Mouse (Mus musculus): Measurements from ENCODE around the gene Myl6b. TPM values are rescaled to one million over a fixed set of nuclear protein-coding genes. Genes with fewer than 3 reads are reported as not detected.
A peak's percentile ranks its signal among the peaks of the same experiment; 100 is the strongest.

The Myl6b gene
- polyA plus RNA-seq, 1 experiment from 2014 or later = 5.0 TPM

- 50% methylated on average over 2 of the region's 2 CpGs for WGBS
- H3K36me3 ChIP-seq (ENCODE audit: control insufficient read depth, insufficient read depth, low read length) = peaks cover 40% of the 10 kb centered on the region
- H3K27me3 ChIP-seq (ENCODE audit: control insufficient read depth, insufficient read depth, low read length) = no peaks in the 10 kb centered on the region
- H3K4me1 ChIP-seq (ENCODE audit: control insufficient read depth in 2 of 2, insufficient read depth in 2 of 2, low read length in 2 of 2) = peaks cover 0 to 14% of the 10 kb centered on the region in 2 experiments; a peak in 3 of 4 replicates
- H3K4me2 ChIP-seq (ENCODE audit: low read length) = no peak overlapping the region
- H3K27ac ChIP-seq (replicated peaks in 1 of 2; ENCODE audit: control insufficient read depth in 1 of 2, insufficient read depth in 1 of 2, low read depth in 2 of 2, low read length in 2 of 2) = no peak overlapping the region
- no peak overlapping the region for H3K4me3 ChIP-seq (ENCODE audit: control insufficient read depth in 1 of 2, insufficient read depth in 1 of 2, low read depth in 1 of 2, low read length in 2 of 2)
- H3K9ac ChIP-seq (ENCODE audit: low read length) = no peak overlapping the region
- ATAC-seq (ENCODE audit: insufficient number of reproducible peaks, insufficient read depth, low FRiP score, low read depth) = no peak
- H3K9me3 ChIP-seq (ENCODE audit: control insufficient read depth, low read length) = no peaks in the 10 kb centered on the region
These were observed 44.6 kb upstream of the Myl6b start for GRCm38 (mm10) chr10:128543100-128543499.

GRCm38 (mm10) chr10:128538340-128538870, 39.9 kb upstream of the Myl6b start:
- WGBS = 83% methylated on average over 1 of the region's 1 CpGs
- Histone ChIP-seq H3K9me3 (ENCODE audit: control insufficient read depth, low read length) (no peaks in the 10 kb centered on the region), H3K4me1 (ENCODE audit: control insufficient read depth in 2 of 2, insufficient read depth in 2 of 2, low read length in 2 of 2) (peaks cover 0 to 9% of the 10 kb centered on the region in 2 experiments; a peak in 1 of 4 replicates), H3K4me2 (ENCODE audit: low read length) (no peak overlapping the region), H3K27me3 (ENCODE audit: control insufficient read depth, insufficient read depth, low read length) (no peaks in the 10 kb centered on the region), H3K9ac (ENCODE audit: low read length) (no peak overlapping the region), H3K4me3 (ENCODE audit: control insufficient read depth in 1 of 2, insufficient read depth in 1 of 2, low read depth in 1 of 2, low read length in 2 of 2) (no peak overlapping the region), H3K27ac (replicated peaks in 1 of 2; ENCODE audit: control insufficient read depth in 1 of 2, insufficient read depth in 1 of 2, low read depth in 2 of 2, low read length in 2 of 2) (no peak overlapping the region), H3K36me3 (ENCODE audit: control insufficient read depth, insufficient read depth, low read length) (peaks cover 14% of the 10 kb centered on the region)
- no peak for ATAC-seq (ENCODE audit: insufficient number of reproducible peaks, insufficient read depth, low FRiP score, low read depth)

GRCm38 (mm10) chr10:128536266-128536940, 37.9 kb upstream of the Myl6b start:
- no peaks in the 10 kb centered on the region for H3K27me3 ChIP-seq (ENCODE audit: control insufficient read depth, insufficient read depth, low read length)
- H3K9me3 ChIP-seq (ENCODE audit: control insufficient read depth, low read length) = no peaks in the 10 kb centered on the region
- 13% methylated on average over 18 of the region's 18 CpGs for WGBS
- peaks cover 0 to 4% of the 10 kb centered on the region in 2 experiments; a peak in 1 of 4 replicates for H3K4me1 ChIP-seq (ENCODE audit: control insufficient read depth in 2 of 2, insufficient read depth in 2 of 2, low read length in 2 of 2)
- H3K9ac ChIP-seq (ENCODE audit: low read length) = peak overlapping the region; percentile 54
- H3K36me3 ChIP-seq (ENCODE audit: control insufficient read depth, insufficient read depth, low read length) = no peaks in the 10 kb centered on the region
- H3K27ac ChIP-seq (replicated peaks in 1 of 2; ENCODE audit: control insufficient read depth in 1 of 2, insufficient read depth in 1 of 2, low read depth in 2 of 2, low read length in 2 of 2) = peak overlapping the region in 1 of 2 experiments; percentile 15; a peak in 1 of 4 replicates
- peak overlapping the region; percentile 54 for H3K4me2 ChIP-seq (ENCODE audit: low read length)
- peak overlapping the region in 1 of 2 experiments; percentile 8; a peak in 2 of 4 replicates for H3K4me3 ChIP-seq (ENCODE audit: control insufficient read depth in 1 of 2, insufficient read depth in 1 of 2, low read depth in 1 of 2, low read length in 2 of 2)
- peak; percentile 83 for ATAC-seq (ENCODE audit: insufficient number of reproducible peaks, insufficient read depth, low FRiP score, low read depth)

- H3K9me3 ChIP-seq (ENCODE audit: control insufficient read depth, low read length) = no peaks in the 10 kb centered on the region
- 77% methylated on average over 4 of the region's 4 CpGs for WGBS
- H3K36me3 ChIP-seq (ENCODE audit: control insufficient read depth, insufficient read depth, low read length) = no peaks in the 10 kb centered on the region
- H3K4me1 ChIP-seq (ENCODE audit: control insufficient read depth in 2 of 2, insufficient read depth in 2 of 2, low read length in 2 of 2) = peaks cover 0 to 4% of the 10 kb centered on the region in 2 experiments; a peak in 1 of 4 replicates
- no peaks in the 10 kb centered on the region for H3K27me3 ChIP-seq (ENCODE audit: control insufficient read depth, insufficient read depth, low read length)
- peak overlapping the region; percentile 54 for H3K4me2 ChIP-seq (ENCODE audit: low read length)
- no peak overlapping the region for H3K27ac ChIP-seq (replicated peaks in 1 of 2; ENCODE audit: control insufficient read depth in 1 of 2, insufficient read depth in 1 of 2, low read depth in 2 of 2, low read length in 2 of 2)
- peak overlapping the region in 1 of 2 experiments; percentile 8; a peak in 1 of 4 replicates for H3K4me3 ChIP-seq (ENCODE audit: control insufficient read depth in 1 of 2, insufficient read depth in 1 of 2, low read depth in 1 of 2, low read length in 2 of 2)
- no peak overlapping the region for H3K9ac ChIP-seq (ENCODE audit: low read length)
- ATAC-seq (ENCODE audit: insufficient number of reproducible peaks, insufficient read depth, low FRiP score, low read depth) = 0 out of 2 replicates have a peak, but pooled peaks have one; percentile 4
These were observed 37.3 kb upstream of the Myl6b start for GRCm38 (mm10) chr10:128535624-128536265.

- Histone ChIP-seq H3K27ac (replicated peaks in 1 of 2; ENCODE audit: control insufficient read depth in 1 of 2, insufficient read depth in 1 of 2, low read depth in 2 of 2, low read length in 2 of 2) (no peak overlapping the region), H3K9me3 (ENCODE audit: control insufficient read depth, low read length) (no peaks in the 10 kb centered on the region), H3K4me3 (ENCODE audit: control insufficient read depth in 1 of 2, insufficient read depth in 1 of 2, low read depth in 1 of 2, low read length in 2 of 2) (no peak overlapping the region), H3K9ac (ENCODE audit: low read length) (no peak overlapping the region), H3K4me1 (ENCODE audit: control insufficient read depth in 2 of 2, insufficient read depth in 2 of 2, low read length in 2 of 2) (peaks cover 0 to 4% of the 10 kb centered on the region in 2 experiments; a peak in 1 of 4 replicates), H3K36me3 (ENCODE audit: control insufficient read depth, insufficient read depth, low read length) (no peaks in the 10 kb centered on the region), H3K4me2 (ENCODE audit: low read length) (no peak overlapping the region), H3K27me3 (ENCODE audit: control insufficient read depth, insufficient read depth, low read length) (no peaks in the 10 kb centered on the region)
- 84% methylated on average over 2 of the region's 2 CpGs for WGBS
- ATAC-seq (ENCODE audit: insufficient number of reproducible peaks, insufficient read depth, low FRiP score, low read depth) = no peak
These were observed 36.7 kb upstream of the Myl6b start for GRCm38 (mm10) chr10:128535206-128535605.

GRCm38 (mm10) chr10:128526366-128527356, 28.2 kb upstream of the Myl6b start:
- H3K4me1 ChIP-seq (ENCODE audit: control insufficient read depth in 2 of 2, insufficient read depth in 2 of 2, low read length in 2 of 2) = peaks cover 7 to 13% of the 10 kb centered on the region in 2 experiments; a peak in 3 of 4 replicates
- WGBS = 28% methylated on average over 28 of the region's 28 CpGs
- H3K27ac ChIP-seq (replicated peaks in 1 of 2; ENCODE audit: control insufficient read depth in 1 of 2, insufficient read depth in 1 of 2, low read depth in 2 of 2, low read length in 2 of 2) = peak overlapping the region; percentile 59 to 84; a peak in 3 of 4 replicates
- H3K36me3 ChIP-seq (ENCODE audit: control insufficient read depth, insufficient read depth, low read length) = peaks cover 8% of the 10 kb centered on the region
- no peak for ATAC-seq (ENCODE audit: insufficient number of reproducible peaks, insufficient read depth, low FRiP score, low read depth)
- peak overlapping the region; percentile 67 for H3K9ac ChIP-seq (ENCODE audit: low read length)
- peak overlapping the region; percentile 64 to 87 for H3K4me3 ChIP-seq (ENCODE audit: control insufficient read depth in 1 of 2, insufficient read depth in 1 of 2, low read depth in 1 of 2, low read length in 2 of 2)
- peak overlapping the region; percentile 98 for H3K4me2 ChIP-seq (ENCODE audit: low read length)
- no peaks in the 10 kb centered on the region for H3K27me3 ChIP-seq (ENCODE audit: control insufficient read depth, insufficient read depth, low read length)
- no peaks in the 10 kb centered on the region for H3K9me3 ChIP-seq (ENCODE audit: control insufficient read depth, low read length)

Data from heart, embryonic 14.5 days (tissue).